Mouse (Mus musculus): ENCODE results near the gene Akip1. TPM values are rescaled to one million over a fixed set of nuclear protein-coding genes. Genes with fewer than 3 reads are reported as not detected.

Akip1 gene
- 32.2 and 33.6 TPM in 2 replicates for total RNA-seq (2021)
- long read RNA-seq, experiment 1, transcript Akip1-201 (6 exons, 1,028 nt): major isoform, 24 of 37 reads
- long read RNA-seq, experiment 1, partial matches to known transcripts: 7 of 37 reads
- long read RNA-seq, experiment 1, other reads (novel, unspliced or antisense): 5 of 37 reads
- long read RNA-seq, experiment 2, transcript Akip1-201 (6 exons, 1,028 nt): major isoform, 31 of 41 reads
- long read RNA-seq, experiment 2, partial matches to known transcripts: 7 of 41 reads
- long read RNA-seq, experiment 2, other reads (novel, unspliced or antisense): 2 of 41 reads

- DNase-seq: peak; percentile 99
Measured at GRCm38 (mm10) chr7:109703190-109704015, at the start of gene Akip1, which contains the start of gene St5. Gene Akip1, plus strand, starts transcription at chr7:109703690. Gene St5, minus strand, starts transcription at chr7:109703605.

GRCm38 (mm10) chr7:109654871-109655270, 48.6 kb upstream of the Akip1 start:
- DNase-seq: no peak

GRCm38 (mm10) chr7:109657884-109658283, 45.6 kb upstream of the Akip1 start:
- DNase-seq: no peak

- DNase-seq: no peak
Measured at GRCm38 (mm10) chr7:109659278-109659677, 44.2 kb upstream of the Akip1 start.

GRCm38 (mm10) chr7:109662626-109663025, 40.9 kb upstream of the Akip1 start:
- DNase-seq: no peak

- DNase-seq: no peak
Measured at GRCm38 (mm10) chr7:109666664-109667063, 36.8 kb upstream of the Akip1 start.

GRCm38 (mm10) chr7:109669426-109670170, 33.9 kb upstream of the Akip1 start:
- DNase-seq: no peak

- peak; percentile 80 for DNase-seq
Measured at GRCm38 (mm10) chr7:109671581-109672471, 31.7 kb upstream of the Akip1 start.

- DNase-seq: no peak
Measured at GRCm38 (mm10) chr7:109674944-109675628, 28.4 kb upstream of the Akip1 start.

GRCm38 (mm10) chr7:109680284-109680683, 23.2 kb upstream of the Akip1 start:
- no peak for DNase-seq

GRCm38 (mm10) chr7:109680879-109681278, 22.6 kb upstream of the Akip1 start:
- no peak for DNase-seq

GRCm38 (mm10) chr7:109686585-109687128, 16.8 kb upstream of the Akip1 start:
- DNase-seq: no peak

- DNase-seq: no peak
Measured at GRCm38 (mm10) chr7:109690101-109690500, 13.4 kb upstream of the Akip1 start.

GRCm38 (mm10) chr7:109690961-109691360, 12.5 kb upstream of the Akip1 start:
- DNase-seq: no peak

GRCm38 (mm10) chr7:109694576-109695338, 8.7 kb upstream of the Akip1 start:
- DNase-seq: no peak

GRCm38 (mm10) chr7:109695339-109695726, 8.2 kb upstream of the Akip1 start:
- no peak for DNase-seq

- DNase-seq: no peak
Measured at GRCm38 (mm10) chr7:109700213-109700612, 3.3 kb upstream of the Akip1 start.

GRCm38 (mm10) chr7:109702721-109703120, 769 bp upstream of the Akip1 start:
- no peak for DNase-seq

GRCm38 (mm10) chr7:109704016-109704377, 507 bp downstream of the Akip1 start:
- no peak for DNase-seq

- no peak for DNase-seq
Measured at GRCm38 (mm10) chr7:109704461-109704860, 971 bp downstream of the Akip1 start.

Data from adrenal gland, postnatal 14 days (tissue).